Mouse (Mus musculus): ENCODE data around the gene Rnls. TPM values are rescaled to one million over a fixed set of nuclear protein-coding genes. Genes with fewer than 3 reads are reported as not detected.

The Rnls gene
- polyA plus RNA-seq, 1 experiment: 1.2 TPM

DNA sequence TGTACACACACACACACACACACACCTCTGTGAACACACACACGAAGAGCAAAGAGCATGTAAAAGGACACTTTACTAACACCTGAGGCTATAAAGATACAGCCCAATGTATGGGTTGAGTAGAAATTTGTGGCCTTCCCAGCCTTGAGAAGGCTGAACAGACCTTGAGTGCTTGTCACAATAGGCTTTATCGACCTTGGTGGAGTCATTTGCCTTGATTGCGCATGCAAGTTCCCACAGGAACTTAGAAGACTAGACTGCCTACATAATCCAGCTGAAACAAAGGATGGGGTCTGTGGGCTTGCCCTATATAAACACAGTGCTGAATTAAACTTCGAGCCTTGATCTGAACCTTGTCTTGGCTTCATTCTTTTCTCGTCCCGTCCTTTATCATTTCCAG is 288.2 kb downstream of the Rnls start:
- TF ChIP-seq POLR2A (IDR thresholded peaks at IDR 0.05; ENCODE audit: extremely low read depth, insufficient read depth, low read length): no peak
- TF ChIP-seq CTCF (IDR thresholded peaks at IDR 0.05; ENCODE audit: extremely low read depth, insufficient read depth, low read length): no peak
- Histone ChIP-seq H3K4me3 (ENCODE audit: insufficient read depth, low read length) (no peak overlapping the region), H3K4me1 (ENCODE audit: control insufficient read depth, insufficient read depth, low read length) (peaks cover 3% of the 10 kb centered on the region), H3K27ac (ENCODE audit: insufficient read depth, low read length) (no peak overlapping the region)

DNA sequence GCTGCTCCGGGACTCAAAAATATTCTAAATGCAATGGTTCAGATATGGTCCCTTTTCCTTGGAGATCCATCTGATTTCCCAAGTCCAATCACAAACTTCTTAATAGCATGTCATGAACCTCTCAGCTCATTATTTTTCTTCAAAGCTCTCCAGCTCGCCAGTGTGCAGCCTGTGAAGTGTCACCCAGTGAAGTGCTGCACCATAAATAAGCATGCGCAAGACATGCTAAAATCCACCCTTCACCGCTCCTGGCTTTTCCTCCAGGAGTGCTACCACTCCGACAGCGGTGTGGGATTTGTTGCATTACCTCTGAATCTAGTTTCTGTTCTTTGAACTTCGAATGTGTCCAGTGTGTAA is 289.3 kb downstream of the Rnls start:
- Histone ChIP-seq H3K27ac (ENCODE audit: insufficient read depth, low read length) (no peak overlapping the region), H3K4me1 (ENCODE audit: control insufficient read depth, insufficient read depth, low read length) (peaks cover 3% of the 10 kb centered on the region), H3K4me3 (ENCODE audit: insufficient read depth, low read length) (no peak overlapping the region)
- TF ChIP-seq CTCF (IDR thresholded peaks at IDR 0.05; ENCODE audit: extremely low read depth, insufficient read depth, low read length): no peak
- TF ChIP-seq POLR2A (IDR thresholded peaks at IDR 0.05; ENCODE audit: extremely low read depth, insufficient read depth, low read length): no peak

- no peak overlapping the region for H3K4me3 ChIP-seq (ENCODE audit: insufficient read depth, low read length)
- H3K4me1 ChIP-seq (ENCODE audit: control insufficient read depth, insufficient read depth, low read length): peaks cover 3% of the 10 kb centered on the region
- TF ChIP-seq POLR2A (IDR thresholded peaks at IDR 0.05; ENCODE audit: extremely low read depth, insufficient read depth, low read length) (no peak), CTCF (IDR thresholded peaks at IDR 0.05; ENCODE audit: extremely low read depth, insufficient read depth, low read length) (no peak)
- H3K27ac ChIP-seq (ENCODE audit: insufficient read depth, low read length): peak overlapping the region; percentile 68; the same call in 1 of the 2 replicates
Measured at GRCm38 (mm10) chr19:33102008-33102782, 289.9 kb downstream of the Rnls start.

DNA sequence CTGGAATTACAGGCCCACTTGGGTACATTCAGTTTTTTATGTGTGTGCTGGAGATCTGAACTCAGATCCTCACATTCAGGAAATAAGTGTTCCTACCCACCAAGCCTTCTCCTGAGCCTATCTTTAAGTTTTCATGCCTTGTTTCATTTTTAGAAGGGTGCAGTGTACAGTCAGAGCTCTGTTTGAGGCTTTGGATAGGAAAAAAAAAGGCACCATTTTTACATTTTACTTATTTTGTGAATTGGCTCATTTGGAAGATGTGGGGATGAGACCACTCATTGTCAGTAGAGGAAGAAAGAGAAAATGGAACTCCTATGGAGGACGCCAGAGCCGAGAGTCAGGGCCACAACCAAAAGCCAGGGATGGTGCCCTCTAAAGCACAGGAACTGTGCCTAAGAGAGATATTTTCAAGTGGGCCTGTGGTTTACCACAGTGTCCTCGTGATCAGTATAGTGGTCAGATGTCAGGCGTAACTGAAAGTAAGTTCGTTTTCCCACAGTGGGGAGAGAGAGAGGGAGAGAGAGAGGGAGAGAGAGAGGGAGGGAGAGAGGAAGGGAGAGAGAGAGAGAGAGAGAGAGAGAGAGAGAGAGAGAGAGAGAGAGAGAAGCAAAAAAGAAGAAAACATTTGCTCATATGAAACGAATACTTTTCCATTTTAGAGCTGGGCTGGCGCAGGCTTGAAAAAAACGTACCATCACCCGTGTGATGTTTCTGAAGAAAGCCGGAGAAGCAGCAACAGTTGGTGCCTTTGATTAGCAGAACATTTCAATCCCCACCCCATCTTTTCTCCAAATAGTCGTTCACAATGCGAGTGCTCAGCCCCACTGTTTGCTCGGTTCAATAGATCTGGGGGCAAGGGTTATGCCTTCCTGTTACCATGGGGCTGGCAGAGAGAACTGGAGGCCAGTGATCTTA is 290.7 kb downstream of the Rnls start:
- peaks cover 3% of the 10 kb centered on the region for H3K4me1 ChIP-seq (ENCODE audit: control insufficient read depth, insufficient read depth, low read length)
- TF ChIP-seq CTCF (IDR thresholded peaks at IDR 0.05; ENCODE audit: extremely low read depth, insufficient read depth, low read length) (no peak), POLR2A (IDR thresholded peaks at IDR 0.05; ENCODE audit: extremely low read depth, insufficient read depth, low read length) (no peak)
- 0 out of 2 replicates have a peak overlapping the region, but pooled peaks have one; percentile 68 for H3K27ac ChIP-seq (ENCODE audit: insufficient read depth, low read length)
- H3K4me3 ChIP-seq (ENCODE audit: insufficient read depth, low read length): no peak overlapping the region

DNA sequence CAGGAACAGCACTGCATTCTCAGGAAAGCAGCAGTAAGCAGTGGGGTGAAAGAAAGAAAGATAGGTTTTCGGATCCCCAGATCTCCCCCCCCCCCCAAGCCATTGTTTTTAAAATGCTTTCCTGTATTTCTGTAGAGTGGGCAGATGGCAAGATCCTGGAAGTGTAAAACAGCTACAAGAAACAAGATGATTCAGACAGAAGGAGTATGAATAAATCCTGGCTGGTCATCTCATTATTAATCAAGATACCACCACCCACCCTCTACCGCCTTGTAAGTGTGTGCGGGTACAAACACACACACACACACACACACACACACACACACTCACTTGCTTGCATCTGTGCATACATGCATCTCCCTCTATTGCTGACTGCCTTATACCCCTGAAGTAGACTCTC is 291.5 kb downstream of the Rnls start:
- no peak overlapping the region for H3K27ac ChIP-seq (ENCODE audit: insufficient read depth, low read length)
- TF ChIP-seq CTCF (IDR thresholded peaks at IDR 0.05; ENCODE audit: extremely low read depth, insufficient read depth, low read length) (no peak), POLR2A (IDR thresholded peaks at IDR 0.05; ENCODE audit: extremely low read depth, insufficient read depth, low read length) (no peak)
- H3K4me1 ChIP-seq (ENCODE audit: control insufficient read depth, insufficient read depth, low read length): peaks cover 3% of the 10 kb centered on the region

DNA sequence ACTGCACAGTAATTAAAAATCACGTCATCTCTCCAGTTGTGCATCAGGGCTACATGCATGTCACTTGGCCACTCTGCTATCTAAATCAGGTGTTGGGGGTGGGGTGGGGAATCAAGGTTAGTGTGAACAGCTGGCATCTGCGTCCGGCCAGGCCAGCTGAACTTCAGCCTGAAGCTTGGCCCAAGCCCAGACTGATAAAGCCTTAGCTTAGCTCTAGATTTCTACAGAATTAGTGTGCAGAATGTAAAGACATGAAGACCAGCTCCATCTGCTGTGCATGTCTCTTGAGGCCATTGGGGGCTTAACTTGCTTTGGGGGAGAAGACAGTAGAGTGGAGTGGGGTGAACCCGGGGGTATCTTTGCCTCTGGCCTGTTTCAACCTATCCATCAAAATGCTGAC is 292.1 kb downstream of the Rnls start:
- Histone ChIP-seq H3K4me3 (ENCODE audit: insufficient read depth, low read length) (no peak overlapping the region), H3K4me1 (ENCODE audit: control insufficient read depth, insufficient read depth, low read length) (peaks cover 3% of the 10 kb centered on the region), H3K27ac (ENCODE audit: insufficient read depth, low read length) (no peak overlapping the region)
- TF ChIP-seq CTCF (IDR thresholded peaks at IDR 0.05; ENCODE audit: extremely low read depth, insufficient read depth, low read length): no peak
- TF ChIP-seq POLR2A (IDR thresholded peaks at IDR 0.05; ENCODE audit: extremely low read depth, insufficient read depth, low read length): no peak

More for the DNA sequence above, 291.5 kb downstream of the Rnls start:
- H3K4me3 ChIP-seq (ENCODE audit: insufficient read depth, low read length): no peak overlapping the region

DNA sequence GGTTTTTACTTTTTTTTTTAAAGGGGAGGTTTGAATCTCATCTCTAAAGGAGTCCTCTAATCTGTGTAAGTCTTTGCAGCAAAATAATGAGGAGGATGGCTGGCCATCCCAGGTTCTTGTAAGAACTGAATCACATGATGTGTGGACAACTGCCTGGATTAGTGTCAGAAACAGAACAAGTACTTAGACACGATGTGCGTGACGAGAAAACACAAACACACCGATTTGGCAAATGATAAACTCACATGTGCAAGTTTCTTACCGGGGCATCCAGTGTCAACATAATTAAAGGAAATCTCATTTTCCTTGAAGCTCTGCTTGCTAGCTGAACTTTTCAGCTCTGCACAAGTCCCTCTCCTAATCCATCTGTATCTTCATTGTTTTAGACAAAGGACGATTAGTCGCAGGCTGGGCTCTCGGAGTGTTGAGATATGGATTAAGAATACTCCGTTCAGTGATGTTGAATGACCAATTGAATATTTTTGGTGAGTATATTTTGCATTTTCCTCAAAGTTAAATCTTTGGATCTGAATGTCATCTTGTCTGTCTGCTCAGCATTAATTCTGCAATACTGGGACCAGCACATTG is 292.8 kb downstream of the Rnls start:
- Histone ChIP-seq H3K4me1 (ENCODE audit: control insufficient read depth, insufficient read depth, low read length) (peaks cover 3% of the 10 kb centered on the region), H3K27ac (ENCODE audit: insufficient read depth, low read length) (no peak overlapping the region), H3K4me3 (ENCODE audit: insufficient read depth, low read length) (no peak overlapping the region)
- TF ChIP-seq POLR2A (IDR thresholded peaks at IDR 0.05; ENCODE audit: extremely low read depth, insufficient read depth, low read length) (no peak), CTCF (IDR thresholded peaks at IDR 0.05; ENCODE audit: extremely low read depth, insufficient read depth, low read length) (no peak)

DNA sequence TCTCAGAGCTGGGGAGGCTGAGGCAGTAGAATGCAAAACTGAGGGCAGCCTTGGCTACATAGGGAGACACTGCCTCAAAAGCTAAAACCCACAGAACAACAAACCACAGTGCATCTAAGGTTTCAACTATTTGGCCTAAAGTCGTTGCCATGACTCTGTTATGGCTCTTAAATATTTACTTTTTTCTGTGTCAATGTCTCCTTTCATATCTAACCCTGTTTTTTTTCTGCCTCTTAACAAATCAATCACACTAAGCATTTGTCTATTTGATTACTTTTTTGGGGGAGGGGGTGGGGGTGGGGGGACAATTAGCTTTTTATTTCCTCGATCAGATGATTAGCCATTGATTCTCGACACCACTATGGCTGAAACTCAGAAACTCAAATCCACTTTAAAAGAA is 294.4 kb downstream of the Rnls start:
- no peak overlapping the region for H3K4me3 ChIP-seq (ENCODE audit: insufficient read depth, low read length)
- no peak overlapping the region for H3K27ac ChIP-seq (ENCODE audit: insufficient read depth, low read length)
- TF ChIP-seq CTCF (IDR thresholded peaks at IDR 0.05; ENCODE audit: extremely low read depth, insufficient read depth, low read length) (no peak), POLR2A (IDR thresholded peaks at IDR 0.05; ENCODE audit: extremely low read depth, insufficient read depth, low read length) (no peak)
- H3K4me1 ChIP-seq (ENCODE audit: control insufficient read depth, insufficient read depth, low read length): peaks cover 3% of the 10 kb centered on the region

DNA sequence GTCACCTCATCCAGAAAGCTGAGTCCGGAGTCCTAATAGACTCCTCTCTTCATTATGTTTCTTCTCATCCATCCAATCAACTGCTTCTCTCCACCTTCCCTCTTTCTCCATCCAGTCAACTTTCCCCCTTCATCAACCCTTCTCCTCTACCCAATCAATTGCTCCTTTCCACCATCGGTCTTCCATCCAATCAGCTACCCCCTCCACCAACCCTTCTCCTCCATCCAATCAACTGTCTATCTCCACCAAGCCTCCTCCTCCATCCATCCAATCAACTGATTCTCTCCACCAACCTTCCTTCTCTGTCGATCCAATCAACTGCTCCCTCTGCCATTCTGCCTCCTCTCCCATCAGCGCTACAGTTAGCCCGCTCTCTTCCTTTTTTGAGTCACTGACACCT is 295.5 kb downstream of the Rnls start:
- Histone ChIP-seq H3K4me1 (ENCODE audit: control insufficient read depth, insufficient read depth, low read length) (no peaks in the 10 kb centered on the region; the same call in 1 of the 2 replicates), H3K27ac (ENCODE audit: insufficient read depth, low read length) (no peak overlapping the region), H3K4me3 (ENCODE audit: insufficient read depth, low read length) (no peak overlapping the region)
- no peak for TF ChIP-seq CTCF (IDR thresholded peaks at IDR 0.05; ENCODE audit: extremely low read depth, insufficient read depth, low read length)
- no peak for TF ChIP-seq POLR2A (IDR thresholded peaks at IDR 0.05; ENCODE audit: extremely low read depth, insufficient read depth, low read length)
